Mouse (Mus musculus): ENCODE results near the gene AI413582.

GRCm38 (mm10) chr17:27561809-27562526 lies 3.6 kb downstream of the AI413582 start:
- TF ChIP-seq POLR2A (IDR thresholded peaks at IDR 0.05; ENCODE audit: insufficient read depth, low read depth, low read length) (no peak), CTCF (IDR thresholded peaks at IDR 0.05) (no peak)
